Mouse (Mus musculus) adipocyte (in vitro differentiated cells): Measurements from ENCODE around the gene Pde4b.

ENCODE experiments used
- DNase-seq: peaks from one replicate; pipeline ENCODE4 v3.0.0-alpha.2; 2016; ENCODE audit warnings: low spot score

Gene Pde4b

GRCm38 (mm10) chr4:102574666-102575254 is 487.4 kb downstream of the Pde4b start:
- DNase-seq = no peak

GRCm38 (mm10) chr4:102576109-102576508 is 488.8 kb downstream of the Pde4b start:
- DNase-seq = no peak

- no peak for DNase-seq
These were observed 490.3 kb downstream of the Pde4b start for GRCm38 (mm10) chr4:102577636-102578035.

GRCm38 (mm10) chr4:102579051-102579450 is 491.7 kb downstream of the Pde4b start:
- no peak for DNase-seq

- no peak for DNase-seq
These were observed 492.4 kb downstream of the Pde4b start for GRCm38 (mm10) chr4:102579746-102580145.

- no peak for DNase-seq
These were observed 494.9 kb downstream of the Pde4b start for GRCm38 (mm10) chr4:102582165-102582749.

GRCm38 (mm10) chr4:102582963-102583362 is 495.6 kb downstream of the Pde4b start:
- DNase-seq = no peak

GRCm38 (mm10) chr4:102583469-102583868 is 496.1 kb downstream of the Pde4b start:
- DNase-seq = no peak

GRCm38 (mm10) chr4:102584601-102585265 is 497.4 kb downstream of the Pde4b start:
- no peak for DNase-seq

- DNase-seq = no peak
These were observed 498.2 kb downstream of the Pde4b start for GRCm38 (mm10) chr4:102585541-102585940.

- no peak for DNase-seq
These were observed 499.4 kb downstream of the Pde4b start for GRCm38 (mm10) chr4:102586787-102587186.

- DNase-seq = peak; percentile 20
These were observed 501.5 kb downstream of the Pde4b start for GRCm38 (mm10) chr4:102588668-102589455.

- DNase-seq = no peak
These were observed 502.2 kb downstream of the Pde4b start for GRCm38 (mm10) chr4:102589537-102590031.

GRCm38 (mm10) chr4:102591798-102592197 is 504.5 kb downstream of the Pde4b start:
- DNase-seq = no peak

- no peak for DNase-seq
These were observed 505.2 kb downstream of the Pde4b start for GRCm38 (mm10) chr4:102592541-102592940.

- DNase-seq = no peak
These were observed 506.3 kb downstream of the Pde4b start for GRCm38 (mm10) chr4:102593631-102594030.

- no peak for DNase-seq
These were observed 507.2 kb downstream of the Pde4b start for GRCm38 (mm10) chr4:102594506-102594905.

- DNase-seq = no peak
These were observed 516.6 kb downstream of the Pde4b start for GRCm38 (mm10) chr4:102603968-102604367.

- DNase-seq = no peak
These were observed 517.9 kb downstream of the Pde4b start for GRCm38 (mm10) chr4:102605231-102605630.

GRCm38 (mm10) chr4:102605722-102606341 is 518.5 kb downstream of the Pde4b start:
- peak; percentile 64 for DNase-seq

GRCm38 (mm10) chr4:102606825-102607224 is 519.5 kb downstream of the Pde4b start:
- DNase-seq = no peak
